Comparison of ENCODE assay signal across 15 mouse cellular contexts in the genomic region with DNA sequence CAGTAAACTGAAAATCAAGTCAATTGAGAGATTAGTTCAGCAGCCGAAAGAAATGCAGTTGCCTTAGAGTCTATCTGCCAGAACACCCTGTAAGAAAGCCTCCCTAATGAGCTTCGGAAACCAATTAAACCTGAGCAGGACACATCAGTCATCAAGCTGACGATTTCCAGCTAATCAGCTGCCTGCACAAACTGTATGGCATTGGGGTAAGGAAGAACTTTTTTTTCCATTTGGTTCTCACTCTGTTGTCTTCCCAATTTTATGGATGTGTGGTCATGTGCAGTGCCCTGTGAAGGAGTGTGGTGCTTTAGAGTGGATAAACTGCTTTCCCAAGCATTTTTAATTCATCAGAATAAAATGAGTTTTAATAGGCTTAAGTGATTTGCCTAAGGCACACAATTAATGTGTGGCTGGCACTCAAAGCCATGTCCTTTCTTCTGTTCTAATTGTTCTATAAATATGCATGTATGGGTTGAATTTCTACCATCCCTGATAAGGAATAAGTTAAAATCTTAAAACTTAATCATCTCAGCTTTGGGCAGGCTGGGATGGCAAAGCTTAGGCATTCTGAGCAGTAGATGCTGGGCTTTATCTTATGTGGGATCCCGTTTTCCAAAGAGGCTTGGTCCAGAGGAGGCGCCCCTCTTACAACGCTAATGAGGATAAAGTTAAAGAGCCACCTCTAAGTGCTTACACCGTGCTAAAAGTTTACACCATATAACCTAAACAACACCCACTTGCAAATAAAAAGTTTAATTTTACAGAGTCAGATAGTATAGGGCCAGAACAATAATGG.
DNase-seq lines count a peak whose midpoint lies in the region; ATAC-seq and TF ChIP-seq lines count a peak whose summit lies in the region.
"Had no signal": no experiment of that assay in that cellular context is flagged by ENCODE, and none has a peak within 500 bp of the region (broad histone marks: within the 10 kb centered on the region; RNA-seq: fewer than 3 reads in every experiment).

No protein-coding gene starts in this region.

- no peaks in the 10 kb centered on the region for H3K27me3 ChIP-seq in forebrain, postnatal 0 days (ENCODE audit: insufficient read depth, low read length)
- H3K27me3 ChIP-seq in midbrain, embryonic 15.5 days (replicated peaks), result no peaks in the 10 kb centered on the region
- H3K27me3 ChIP-seq: embryonic facial prominence, embryonic 12.5 days; heart, embryonic 15.5 days; intestine, embryonic 15.5 days had no signal

- H3K9me3 ChIP-seq in forebrain, postnatal 0 days (ENCODE audit: low read length), result 0 out of 2 replicates have a peak, but pooled peaks cover 4% of the 10 kb centered on the region
- no peaks in the 10 kb centered on the region for H3K9me3 ChIP-seq in midbrain, embryonic 15.5 days
- H3K9me3 ChIP-seq: embryonic facial prominence, embryonic 12.5 days; heart, embryonic 15.5 days; intestine, embryonic 15.5 days had no signal

- no peak overlapping the region for H3K4me3 ChIP-seq in forebrain, postnatal 0 days (ENCODE audit: low read depth, low read length)
- H3K4me3 ChIP-seq in midbrain, embryonic 15.5 days, result no peak overlapping the region
- H3K4me3 ChIP-seq: embryonic facial prominence, embryonic 12.5 days; heart, embryonic 15.5 days; intestine, embryonic 15.5 days had no signal

- TF ChIP-seq CTCF in forebrain, postnatal 0 days (IDR thresholded peaks at IDR 0.05; ENCODE audit: low read depth), result no peak

- ATAC-seq in forebrain, postnatal 0 days, result peak; percentile 65
- peak; percentile 88 for ATAC-seq in midbrain, embryonic 15.5 days (replicated peaks)
- ATAC-seq: intestine, embryonic 15.5 days; lung, postnatal 0 days had no signal

- 14% methylated on average over 7 of the region's 7 CpGs for WGBS in forebrain, postnatal 0 days
- 27% methylated on average over 7 of the region's 7 CpGs for WGBS in midbrain, embryonic 15.5 days

- no peaks in the 10 kb centered on the region for H3K4me1 ChIP-seq in forebrain, postnatal 0 days (ENCODE audit: insufficient read depth)
- peaks cover 3% of the 10 kb centered on the region; the same call in 1 of the 2 replicates for H3K4me1 ChIP-seq in midbrain, embryonic 15.5 days
- H3K4me1 ChIP-seq: embryonic facial prominence, embryonic 12.5 days; heart, embryonic 15.5 days; intestine, embryonic 15.5 days had no signal

- no peak overlapping the region for H3K4me2 ChIP-seq in forebrain, postnatal 0 days (ENCODE audit: low read depth)
- H3K4me2 ChIP-seq in midbrain, embryonic 15.5 days, result no peak overlapping the region
- H3K4me2 ChIP-seq: embryonic facial prominence, embryonic 12.5 days; heart, embryonic 15.5 days; intestine, embryonic 15.5 days had no signal

- H3K36me3 ChIP-seq in forebrain, postnatal 0 days (ENCODE audit: insufficient read depth), result no peaks in the 10 kb centered on the region
- H3K36me3 ChIP-seq in midbrain, embryonic 15.5 days (replicated peaks), result no peaks in the 10 kb centered on the region
- H3K36me3 ChIP-seq: embryonic facial prominence, embryonic 12.5 days; heart, embryonic 15.5 days; intestine, embryonic 15.5 days had no signal

- no peak overlapping the region for H3K9ac ChIP-seq in forebrain, postnatal 0 days
- no peak overlapping the region for H3K9ac ChIP-seq in midbrain, embryonic 15.5 days
- H3K9ac ChIP-seq: embryonic facial prominence, embryonic 12.5 days; heart, embryonic 15.5 days; intestine, embryonic 15.5 days had no signal

- no peak overlapping the region for H3K27ac ChIP-seq in forebrain, postnatal 0 days (ENCODE audit: low read depth, low read length)
- no peak overlapping the region for H3K27ac ChIP-seq in midbrain, embryonic 15.5 days
- H3K27ac ChIP-seq: embryonic facial prominence, embryonic 12.5 days; heart, embryonic 15.5 days; intestine, embryonic 15.5 days had no signal

- peak; percentile 14 for DNase-seq in embryo, embryonic 10.5 days (ENCODE audit: low spot score)
- DNase-seq in embryo, embryonic 9.5 days (ENCODE audit: extremely low spot score), result no peak
- peak; percentile 75 for DNase-seq in Muller cell, postnatal 12 days (ENCODE audit: inconsistent ontology term)
- peak; percentile 23 for DNase-seq in forebrain, postnatal 0 days
- DNase-seq in cerebellum, postnatal 14 days, result no peak
- no peak for DNase-seq in layer of hippocampus, adult 18-20 months (ENCODE audit: low spot score in 2 of 2)
- DNase-seq in right cerebral cortex, adult 18-20 months, result no peak
- DNase-seq: adrenal gland, postnatal 14 days; cerebellum, adult 18-20 months; liver had no signal

Comparison
In these comparisons a context has a peak if more than half of its experiments do, and no peak if none do; other contexts are left out.
1. DNase-seq: peak in embryo, embryonic 10.5 days (single experiment), Muller cell, postnatal 12 days (single experiment) and forebrain, postnatal 0 days (single experiment); none in embryo, embryonic 9.5 days (single experiment), cerebellum, postnatal 14 days (0 of 2), layer of hippocampus, adult 18-20 months (0 of 2) and right cerebral cortex, adult 18-20 months (single experiment).